Mouse (Mus musculus) monocyte, adult 2 months (primary cell): ENCODE results near the gene Apom.
A peak's percentile ranks its signal among the peaks of the same experiment; 100 is the strongest.
"Not testable (repeated sequence)": the region's sequence is repeated elsewhere in the genome, so short reads cannot be mapped to it uniquely, and the experiment has no call there.

ENCODE experiments used
- DNase-seq, 2 experiments: peaks; one replicate each; pipeline ENCODE4 v3.0.0; 2022; ENCODE audit warnings: low spot score in 2 of 2, low read depth in 1 of 2

Apom gene

GRCm38 (mm10) chr17:35131038-35131437, 812 bp downstream of the Apom start:
- no peak for DNase-seq

- no peak for DNase-seq
Observed at GRCm38 (mm10) chr17:35128996-35129395, 2.9 kb downstream of the Apom start.

- no peak for DNase-seq
Observed at GRCm38 (mm10) chr17:35127017-35127416, 4.8 kb downstream of the Apom start.

- peak in 1 of 2 experiments; percentile 47 for DNase-seq
Observed at GRCm38 (mm10) chr17:35126206-35126611, 5.6 kb downstream of the Apom start, which contains the start of gene D17H6S53E. Gene D17H6S53E, plus strand, starts transcription at chr17:35126373.

GRCm38 (mm10) chr17:35125578-35125977, 6.3 kb downstream of the Apom start:
- no peak for DNase-seq

- no peak for DNase-seq
Observed at GRCm38 (mm10) chr17:35125081-35125480, 6.8 kb downstream of the Apom start.

- not testable (repeated sequence) for DNase-seq
Observed at GRCm38 (mm10) chr17:35124261-35124896, 7.5 kb downstream of the Apom start.

- not testable (repeated sequence) for DNase-seq
Observed at GRCm38 (mm10) chr17:35123287-35123686, 8.6 kb downstream of the Apom start.

GRCm38 (mm10) chr17:35121871-35122303, 10.0 kb downstream of the Apom start, which contains the start of gene Csnk2b:
Gene Csnk2b, minus strand, starts transcription at chr17:35122053.
- DNase-seq: no peak

- peak; percentile 92 to 93 for DNase-seq
Observed at GRCm38 (mm10) chr17:35121143-35121799, 10.6 kb downstream of the Apom start, which contains the start of gene Gpank1. Gene Gpank1, plus strand, starts transcription at chr17:35121455.

- DNase-seq: no peak
Observed at GRCm38 (mm10) chr17:35120745-35121142, 11.1 kb downstream of the Apom start.

- DNase-seq: no peak
Observed at GRCm38 (mm10) chr17:35115046-35116019, 16.5 kb downstream of the Apom start, which contains the start of gene Ly6g5b. Gene Ly6g5b, minus strand, starts transcription at chr17:35115428.

- no peak for DNase-seq
Observed at GRCm38 (mm10) chr17:35111774-35112173, 20.1 kb downstream of the Apom start.

- DNase-seq: no peak
Observed at GRCm38 (mm10) chr17:35108097-35108496, 23.8 kb downstream of the Apom start, which contains the start of gene Ly6g5c. Gene Ly6g5c, plus strand, starts transcription at chr17:35108279.

- no peak for DNase-seq
Observed at GRCm38 (mm10) chr17:35106522-35106921, 25.3 kb downstream of the Apom start.

GRCm38 (mm10) chr17:35105740-35106389, 26.0 kb downstream of the Apom start:
- no peak for DNase-seq

GRCm38 (mm10) chr17:35104754-35105153, 27.1 kb downstream of the Apom start:
- no peak for DNase-seq

- no peak for DNase-seq
Observed at GRCm38 (mm10) chr17:35104079-35104478, 27.8 kb downstream of the Apom start.

GRCm38 (mm10) chr17:35103221-35103690, 28.6 kb downstream of the Apom start:
- no peak for DNase-seq

GRCm38 (mm10) chr17:35102299-35102698, 29.6 kb downstream of the Apom start:
- no peak for DNase-seq
